Mouse (Mus musculus) bone marrow macrophage, adult 2 months (primary cell): ENCODE results near the gene Sipa1l3.

Source experiments
- CTCF ChIP-seq: IDR thresholded peaks from 2 replicates; pipeline ENCODE4 v1.5.1; 2012; ENCODE audit warnings: low read depth, mild to moderate bottlenecking, low read length, moderate library complexity
- POLR2A ChIP-seq: IDR thresholded peaks from 2 replicates; pipeline ENCODE4 v1.6.1; 2012; ENCODE audit warnings: mild to moderate bottlenecking, low read depth, low read length, borderline replicate concordance

GRCm38 (mm10) chr7:29338351-29338919 is 180.0 kb downstream of the Sipa1l3 start:
- TF ChIP-seq POLR2A (no peak), CTCF (no peak)
